Comparison of ENCODE assay signal across 9 mouse cellular contexts in genomic region chr19:38818191-38818590, GRCm38 (mm10). TPM values are rescaled to one million over a fixed set of nuclear protein-coding genes. Genes with fewer than 3 reads are reported as not detected.
DNase-seq lines count a peak whose midpoint lies in the region; ATAC-seq and TF ChIP-seq lines count a peak whose summit lies in the region.
"Had no signal": no experiment of that assay in that cellular context is flagged by ENCODE, and none has a peak within 500 bp of the region (broad histone marks: within the 10 kb centered on the region; RNA-seq: fewer than 3 reads in every experiment).

No protein-coding gene starts in this region.

- peaks cover under 1% of the 10 kb centered on the region for H3K36me3 ChIP-seq in neural tube, embryonic 11.5 days (ENCODE audit: control insufficient read depth, insufficient read depth, low read length)
- H3K36me3 ChIP-seq in limb, embryonic 13.5 days, result peaks cover 35% of the 10 kb centered on the region
- peaks cover 22% of the 10 kb centered on the region; the same call in 1 of the 2 replicates for H3K36me3 ChIP-seq in stomach, embryonic 15.5 days

- WGBS in neural tube, embryonic 11.5 days, result 44% methylated on average over 8 of the region's 8 CpGs
- WGBS in limb, embryonic 13.5 days, result 41% methylated on average over 8 of the region's 8 CpGs
- 31% methylated on average over 8 of the region's 8 CpGs for WGBS in stomach, embryonic 15.5 days

- H3K9ac ChIP-seq in neural tube, embryonic 11.5 days (ENCODE audit: low read length), result peak overlapping the region; percentile 70
- peak overlapping the region; percentile 86 for H3K9ac ChIP-seq in limb, embryonic 13.5 days
- peak overlapping the region; percentile 57 for H3K9ac ChIP-seq in stomach, embryonic 15.5 days

- no peak for TF ChIP-seq POLR2A in embryonic fibroblast, embryonic 13.5 days (IDR thresholded peaks at IDR 0.05; ENCODE audit: low read depth, low read length)

- H3K4me1 ChIP-seq in neural tube, embryonic 11.5 days (ENCODE audit: control insufficient read depth, insufficient read depth, low read length), result peaks cover 4% of the 10 kb centered on the region; the same call in 1 of the 2 replicates
- peaks cover 2% of the 10 kb centered on the region; the same call in 1 of the 2 replicates for H3K4me1 ChIP-seq in embryonic fibroblast, embryonic 13.5 days (ENCODE audit: control insufficient read depth, insufficient read depth, low read length)
- H3K4me1 ChIP-seq in limb, embryonic 13.5 days, result peaks cover 12% of the 10 kb centered on the region
- H3K4me1 ChIP-seq in stomach, embryonic 15.5 days, result no peaks in the 10 kb centered on the region; the same call in 1 of the 2 replicates

- peak overlapping the region; percentile 85 for H3K4me3 ChIP-seq in neural tube, embryonic 11.5 days (ENCODE audit: low read depth, low read length)
- peak overlapping the region; percentile 97 for H3K4me3 ChIP-seq in embryonic fibroblast, embryonic 13.5 days (ENCODE audit: insufficient read depth, low read length)
- peak overlapping the region; percentile 80 for H3K4me3 ChIP-seq in limb, embryonic 13.5 days
- peak overlapping the region; percentile 78 for H3K4me3 ChIP-seq in stomach, embryonic 15.5 days (replicated peaks)

- H3K27ac ChIP-seq in neural tube, embryonic 11.5 days (ENCODE audit: low read depth, low read length), result no peak overlapping the region
- H3K27ac ChIP-seq in embryonic fibroblast, embryonic 13.5 days (ENCODE audit: insufficient read depth, low read length), result no peak overlapping the region
- no peak overlapping the region for H3K27ac ChIP-seq in limb, embryonic 13.5 days
- no peak overlapping the region for H3K27ac ChIP-seq in stomach, embryonic 15.5 days

- H3K4me2 ChIP-seq in neural tube, embryonic 11.5 days (ENCODE audit: low read depth), result peak overlapping the region; percentile 73
- peak overlapping the region; percentile 89 for H3K4me2 ChIP-seq in limb, embryonic 13.5 days (replicated peaks)
- H3K4me2 ChIP-seq in stomach, embryonic 15.5 days, result peak overlapping the region; percentile 66

- no peak for DNase-seq in neural tube, embryonic 11.5 days (ENCODE audit: low spot score)
- no peak for DNase-seq in neural tube, embryonic 10.5 days (ENCODE audit: extremely low spot score, low spot score)
- no peak for DNase-seq in frontal cortex, adult 2 months (ENCODE audit: extremely low spot score in 1 of 2, low spot score in 1 of 2)
- DNase-seq in lung, postnatal 4 days, result no peak
- no peak for DNase-seq in kidney, postnatal 36 days
- DNase-seq: cerebellum, adult 8-10 months had no signal

- TF ChIP-seq CTCF in embryonic fibroblast, embryonic 13.5 days (IDR thresholded peaks at IDR 0.05; ENCODE audit: borderline replicate concordance, insufficient read depth, low read length), result no peak

- H3K27me3 ChIP-seq in neural tube, embryonic 11.5 days (ENCODE audit: control insufficient read depth, insufficient read depth, low read length), result no peaks in the 10 kb centered on the region
- no peaks in the 10 kb centered on the region for H3K27me3 ChIP-seq in limb, embryonic 13.5 days
- no peaks in the 10 kb centered on the region for H3K27me3 ChIP-seq in stomach, embryonic 15.5 days (replicated peaks)

- H3K9me3 ChIP-seq in neural tube, embryonic 11.5 days (ENCODE audit: control insufficient read depth, low read length), result no peaks in the 10 kb centered on the region
- H3K9me3 ChIP-seq in limb, embryonic 13.5 days, result no peaks in the 10 kb centered on the region
- no peaks in the 10 kb centered on the region for H3K9me3 ChIP-seq in stomach, embryonic 15.5 days

- ATAC-seq in neural tube, embryonic 11.5 days (ENCODE audit: insufficient read depth, low FRiP score, low TSS enrichment), result no peak
- no peak for ATAC-seq in limb, embryonic 13.5 days (ENCODE audit: low FRiP score, low read depth)
- ATAC-seq in stomach, embryonic 15.5 days (ENCODE audit: insufficient read depth, low FRiP score, low read depth), result no peak

RNA-seq across cellular contexts. Expression of gene Noc3l, which starts 0.8 kb away (rescaled TPM):
- 11.2 and 11.6 TPM in 2 replicates for polyA plus RNA-seq in neural tube, embryonic 11.5 days (2014; fragmentation: Nextera tagmentation; extraction: Ambion mirVana)
- 20.7 and 22.6 TPM in 2 replicates for polyA plus RNA-seq in embryonic fibroblast, embryonic 13.5 days (2011; ENCODE audit: insufficient read length, low read depth, missing spikeins)
- 8.4 and 8.9 TPM in 2 replicates for polyA plus RNA-seq in limb, embryonic 13.5 days (2015; fragmentation: Nextera tagmentation; extraction: Ambion mirVana)
- 6.9 and 7.6 TPM in 2 replicates for polyA plus RNA-seq in stomach, embryonic 15.5 days (2015; fragmentation: Nextera tagmentation; extraction: Ambion mirVana)
- 9.7 and 10.2 TPM in 2 replicates for polyA plus RNA-seq in frontal cortex, adult 2 months (2012; rRNA removed)

RNA-seq across cellular contexts. Expression of gene Tbc1d12, which starts 18.2 kb away (rescaled TPM):
- 3.4 and 3.8 TPM in 2 replicates for polyA plus RNA-seq in neural tube, embryonic 11.5 days (2014; fragmentation: Nextera tagmentation; extraction: Ambion mirVana)
- polyA plus RNA-seq in embryonic fibroblast, embryonic 13.5 days (2011; ENCODE audit: insufficient read length, low read depth, missing spikeins), result 9.3 and 9.8 TPM in 2 replicates
- 3.1 and 3.3 TPM in 2 replicates for polyA plus RNA-seq in limb, embryonic 13.5 days (2015; fragmentation: Nextera tagmentation; extraction: Ambion mirVana)
- 2.4 and 2.6 TPM in 2 replicates for polyA plus RNA-seq in stomach, embryonic 15.5 days (2015; fragmentation: Nextera tagmentation; extraction: Ambion mirVana)
- 8.4 and 9.1 TPM in 2 replicates for polyA plus RNA-seq in frontal cortex, adult 2 months (2012; rRNA removed)
